Mouse (Mus musculus) C2C12 (cell line): ENCODE measurements around the gene Thumpd1. TPM values are rescaled to one million over a fixed set of nuclear protein-coding genes. Genes with fewer than 3 reads are reported as not detected.
"Not testable (repeated sequence)": the region's sequence is repeated elsewhere in the genome, so short reads cannot be mapped to it uniquely, and the experiment has no call there.

Experiments used
- H3K27me3 ChIP-seq: one replicate; pipeline ENCODE4 v1.6.1; 2011; ENCODE audit not compliant: control insufficient read depth, insufficient read depth, insufficient read length
- H3K36me3 ChIP-seq: one replicate; pipeline ENCODE4 v1.6.1; 2011; ENCODE audit not compliant: control insufficient read depth, insufficient read depth
- H3K4me3 ChIP-seq: one replicate; pipeline ENCODE4 v1.5.1; 2011; ENCODE audit warnings: mild to moderate bottlenecking, control low read depth; ENCODE audit not compliant: poor library complexity, insufficient read depth, severe bottlenecking
- H3K79me2 ChIP-seq: one replicate; pipeline ENCODE4 v1.6.1; 2011; ENCODE audit not compliant: control insufficient read depth, insufficient read depth
- H3K79me3 ChIP-seq: one replicate; pipeline ENCODE4 v1.6.1; 2011; ENCODE audit warnings: low read depth, control low read depth
- H3ac ChIP-seq: one replicate; pipeline ENCODE3; 2011; ENCODE audit warnings: low read depth; ENCODE audit not compliant: control insufficient read depth, insufficient read length
- CEBPB ChIP-seq: IDR thresholded peaks from one replicate; pipeline ENCODE4 v1.6.1; 2011; ENCODE audit warnings: low read depth, mild to moderate bottlenecking, control low read depth, moderate library complexity
- CTCF ChIP-seq: IDR thresholded peaks from one replicate; pipeline ENCODE4 v1.5.1; 2011; ENCODE audit not compliant: control insufficient read depth, insufficient read depth, insufficient read length
- FOSL1 ChIP-seq: IDR thresholded peaks from one replicate; pipeline ENCODE4 v1.8.0; 2011; ENCODE audit warnings: mild to moderate bottlenecking, low read length; ENCODE audit not compliant: poor library complexity, insufficient read depth, severe bottlenecking
- MAX ChIP-seq: IDR thresholded peaks from one replicate; pipeline ENCODE4 v1.6.1; 2011; ENCODE audit warnings: mild to moderate bottlenecking, control low read depth
- MYOD1 ChIP-seq: IDR thresholded peaks from one replicate; pipeline ENCODE4 v1.6.1; 2011; ENCODE audit warnings: low read depth; ENCODE audit not compliant: control insufficient read depth, insufficient read length
- MYOG ChIP-seq: IDR thresholded peaks from one replicate; pipeline ENCODE4 v1.6.1; 2011; ENCODE audit not compliant: control insufficient read depth, insufficient read length; ENCODE audit errors: extremely low read depth
- USF1 ChIP-seq: IDR thresholded peaks from one replicate; pipeline ENCODE4 v1.6.1; 2011; ENCODE audit warnings: low read depth, mild to moderate bottlenecking, control low read depth, moderate library complexity
- polyA plus RNA-seq: library from polyadenylated mRNA; unstranded; fragments of >200 nt; fragmentation: generic; extraction: Trizol; gene quantifications from one replicate; pipeline ENCODE4 v1.2.1, GENCODE M21; 2012; ENCODE audit warnings: missing spikeins

Thumpd1 gene
- polyA plus RNA-seq, 1 experiment = 20.2 TPM

GRCm38 (mm10) chr7:119738877-119739276 is 18.3 kb upstream of the Thumpd1 start:
- Histone ChIP-seq H3K36me3 (no peaks in the 10 kb centered on the region), H3K79me3 (no peaks in the 10 kb centered on the region)
- TF ChIP-seq CTCF = no peak
- no peak for TF ChIP-seq FOSL1
- no peak for TF ChIP-seq MAX
- no peak for TF ChIP-seq MYOD1
- TF ChIP-seq MYOG = no peak
- no peak for TF ChIP-seq USF1
- TF ChIP-seq CEBPB = no peak

GRCm38 (mm10) chr7:119731262-119731661 is 10.7 kb upstream of the Thumpd1 start:
- H3ac ChIP-seq, H3K4me3 ChIP-seq, H3K79me2 ChIP-seq, H3K36me3 ChIP-seq, H3K27me3 ChIP-seq, H3K79me3 ChIP-seq: not testable (repeated sequence)

More at GRCm38 (mm10) chr7:119738877-119739276, 18.3 kb upstream of the Thumpd1 start:
- H3K27me3 ChIP-seq = no peaks in the 10 kb centered on the region
- no peaks in the 10 kb centered on the region for H3K79me2 ChIP-seq
- H3K4me3 ChIP-seq = no peak overlapping the region
- no peak overlapping the region for H3ac ChIP-seq

- Histone ChIP-seq H3K4me3 (no peak overlapping the region), H3K79me3 (no peaks in the 10 kb centered on the region), H3K27me3 (no peaks in the 10 kb centered on the region), H3K79me2 (no peaks in the 10 kb centered on the region), H3ac (no peak overlapping the region), H3K36me3 (no peaks in the 10 kb centered on the region)
- TF ChIP-seq FOSL1 (no peak), MYOG (no peak), USF1 (no peak), MAX (no peak)
Measured at GRCm38 (mm10) chr7:119727621-119728020, 7.0 kb upstream of the Thumpd1 start.

- Histone ChIP-seq H3K36me3 (peaks cover 32% of the 10 kb centered on the region), H3K27me3 (no peaks in the 10 kb centered on the region), H3K4me3 (peak overlapping the region; percentile 90), H3K79me2 (peaks cover 23% of the 10 kb centered on the region), H3ac (no peak overlapping the region), H3K79me3 (peaks cover 16% of the 10 kb centered on the region)
- TF ChIP-seq MYOG (no peak), CTCF (no peak), MYOD1 (no peak), CEBPB (no peak), MAX (no peak), USF1 (no peak)
Measured at GRCm38 (mm10) chr7:119720947-119721310, 331 bp upstream of the Thumpd1 start.

DNA sequence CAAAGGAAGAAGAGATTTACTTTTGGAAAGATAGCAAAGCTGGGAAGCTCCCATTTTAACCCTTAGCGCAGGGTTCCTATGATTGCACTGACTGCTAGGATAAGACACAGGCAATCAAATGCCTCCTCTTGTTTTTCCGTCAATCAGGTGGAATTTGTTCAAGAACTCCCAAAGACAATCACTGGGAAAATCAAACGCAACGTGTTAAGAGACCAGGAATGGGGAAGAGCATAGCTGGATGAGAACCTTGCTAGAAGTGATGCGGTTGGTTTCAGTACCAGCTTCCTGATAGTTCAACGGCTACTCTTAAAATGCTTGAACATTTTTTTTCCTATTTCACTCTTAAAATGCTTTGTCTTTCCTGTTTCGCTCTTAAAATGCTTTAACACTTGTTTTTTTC is 6.5 kb downstream of the Thumpd1 start:
- no peaks in the 10 kb centered on the region for H3K27me3 ChIP-seq
- H3K79me2 ChIP-seq = peaks cover 8% of the 10 kb centered on the region
- peaks cover 6% of the 10 kb centered on the region for H3K79me3 ChIP-seq

GRCm38 (mm10) chr7:119694926-119695325 is 25.7 kb downstream of the Thumpd1 start:
- Histone ChIP-seq H3K79me2 (no peaks in the 10 kb centered on the region), H3K36me3 (no peaks in the 10 kb centered on the region), H3K27me3 (no peaks in the 10 kb centered on the region), H3K4me3 (no peak overlapping the region), H3K79me3 (no peaks in the 10 kb centered on the region), H3ac (no peak overlapping the region)
- TF ChIP-seq USF1 (no peak), MYOG (no peak), CTCF (no peak), CEBPB (no peak), FOSL1 (no peak), MYOD1 (no peak), MAX (no peak)

More for the DNA sequence above, 6.5 kb downstream of the Thumpd1 start:
- TF ChIP-seq FOSL1 = no peak
- TF ChIP-seq MAX = no peak
- TF ChIP-seq CEBPB = no peak
- no peak for TF ChIP-seq USF1
- no peak for TF ChIP-seq MYOD1
- Histone ChIP-seq H3K4me3 (no peak overlapping the region), H3ac (no peak overlapping the region), H3K36me3 (peaks cover 31% of the 10 kb centered on the region)
